ENCODE assay signal across 16 mouse cellular contexts in the genomic region with DNA sequence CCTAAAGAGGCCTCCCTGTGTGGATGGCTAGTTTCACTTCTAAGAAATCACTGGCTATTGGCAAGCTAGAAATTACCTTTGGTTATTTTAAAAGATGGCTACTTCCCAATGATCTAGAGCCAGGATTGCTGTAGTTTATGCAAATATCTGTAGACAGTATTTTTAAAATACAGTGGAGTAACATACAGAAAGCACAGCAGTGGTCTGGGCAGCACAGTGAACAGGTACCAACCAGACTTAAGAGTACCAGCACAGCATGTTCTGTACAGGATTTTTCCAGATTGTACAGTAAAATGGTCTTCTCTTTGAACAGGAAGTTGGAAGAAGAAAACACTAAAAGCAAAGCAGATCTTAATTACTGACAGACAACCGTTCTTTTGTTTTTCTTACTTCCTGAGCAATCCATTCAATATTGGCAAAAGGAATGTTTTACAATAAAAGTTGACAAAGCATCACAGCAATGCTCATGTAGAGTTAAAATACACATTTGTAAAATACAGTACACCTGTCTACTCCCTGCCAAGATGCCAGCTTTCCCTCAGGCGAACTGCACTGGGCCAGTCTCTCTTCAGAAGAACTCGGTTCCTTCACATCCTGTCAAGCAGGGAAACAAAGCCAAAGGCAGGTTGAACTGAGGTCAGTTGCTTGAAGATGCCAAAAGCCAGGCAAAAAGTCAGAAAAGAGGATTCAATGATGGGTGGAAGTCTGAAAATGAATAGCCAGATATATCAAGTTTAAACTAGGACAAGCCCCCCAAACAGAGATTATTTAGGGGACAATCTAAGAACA.
DNase-seq lines count a peak whose midpoint lies in the region; ATAC-seq and TF ChIP-seq lines count a peak whose summit lies in the region.
"Had no signal": no experiment of that assay in that cellular context is flagged by ENCODE, and none has a peak within 500 bp of the region (broad histone marks: within the 10 kb centered on the region; RNA-seq: fewer than 3 reads in every experiment).

No protein-coding gene starts in this region.

- ATAC-seq in frontal cortex, adult (ENCODE audit: low TSS enrichment): peak; percentile 50
- peak; percentile 36; the same call in 1 of the 2 replicates for ATAC-seq in forebrain, postnatal 0 days
- ATAC-seq: intestine, embryonic 15.5 days; liver, embryonic 12.5 days; Patski had no signal

- DNase-seq in frontal cortex, postnatal 10 days (ENCODE audit: low spot score in 2 of 2): no peak
- no peak for DNase-seq in left cerebral cortex, adult 2 months (ENCODE audit: extremely low spot score in 1 of 2, low spot score in 2 of 2)
- no peak for DNase-seq in left cerebral cortex, adult 11 months (ENCODE audit: low spot score)
- DNase-seq in brain, adult 2 months (ENCODE audit: low read depth, low spot score): peak; percentile 24
- DNase-seq in forebrain, postnatal 0 days: no peak
- no peak for DNase-seq in right cerebral cortex, postnatal 25 days
- DNase-seq: heart, postnatal 4 days; lung, adult 2 months; thymus, postnatal 14 days had no signal

- intact Hi-C loops in left cerebral cortex, adult 2 months (cut with DNase I): loop anchor here (5.0 kb wide), 1 partner anchor 74 kb away; no protein-coding TSS in a partner anchor

- H3K27me3 ChIP-seq in forebrain, postnatal 0 days (ENCODE audit: insufficient read depth, low read length): no peaks in the 10 kb centered on the region
- H3K27me3 ChIP-seq: heart, embryonic 15.5 days; intestine, embryonic 15.5 days; limb, embryonic 12.5 days; liver, embryonic 12.5 days; Patski had no signal

- no peak overlapping the region for H3K4me3 ChIP-seq in left cerebral cortex, adult 2 months
- no peak overlapping the region for H3K4me3 ChIP-seq in forebrain, postnatal 0 days (ENCODE audit: low read depth, low read length)
- H3K4me3 ChIP-seq: heart, embryonic 15.5 days; intestine, embryonic 15.5 days; limb, embryonic 12.5 days; liver, embryonic 12.5 days had no signal

- peak overlapping the region; percentile 24 for H3K27ac ChIP-seq in left cerebral cortex, adult 2 months
- peak overlapping the region; percentile 54; the same call in 1 of the 2 replicates for H3K27ac ChIP-seq in forebrain, postnatal 0 days (ENCODE audit: low read depth, low read length)
- H3K27ac ChIP-seq: heart, embryonic 15.5 days; intestine, embryonic 15.5 days; limb, embryonic 12.5 days; liver, embryonic 12.5 days had no signal

- TF ChIP-seq CTCF in left cerebral cortex, adult 2 months (IDR thresholded peaks at IDR 0.05): no peak
- TF ChIP-seq CTCF in forebrain, postnatal 0 days (IDR thresholded peaks at IDR 0.05; ENCODE audit: low read depth): no peak

- WGBS in forebrain, postnatal 0 days: 35% methylated on average over 3 of the region's 3 CpGs

- peaks cover 9% of the 10 kb centered on the region; the same call in 1 of the 2 replicates for H3K4me1 ChIP-seq in forebrain, postnatal 0 days (ENCODE audit: insufficient read depth)
- H3K4me1 ChIP-seq: heart, embryonic 15.5 days; intestine, embryonic 15.5 days; liver, embryonic 12.5 days had no signal

- no peaks in the 10 kb centered on the region for H3K9me3 ChIP-seq in forebrain, postnatal 0 days (ENCODE audit: low read length)
- H3K9me3 ChIP-seq: heart, embryonic 15.5 days; intestine, embryonic 15.5 days; limb, embryonic 12.5 days; liver, embryonic 12.5 days; megakaryocyte, embryonic 14.5 days had no signal

- no peaks in the 10 kb centered on the region for H3K36me3 ChIP-seq in forebrain, postnatal 0 days (ENCODE audit: insufficient read depth)
- H3K36me3 ChIP-seq: heart, embryonic 15.5 days; intestine, embryonic 15.5 days; limb, embryonic 12.5 days; liver, embryonic 12.5 days had no signal

- H3K4me2 ChIP-seq in forebrain, postnatal 0 days (ENCODE audit: low read depth): peak overlapping the region; percentile 8; the same call in 1 of the 2 replicates
- H3K4me2 ChIP-seq: heart, embryonic 15.5 days; intestine, embryonic 15.5 days; limb, embryonic 12.5 days; liver, embryonic 12.5 days had no signal

- H3K9ac ChIP-seq in forebrain, postnatal 0 days: no peak overlapping the region
- H3K9ac ChIP-seq: heart, embryonic 15.5 days; intestine, embryonic 15.5 days; limb, embryonic 12.5 days; liver, embryonic 12.5 days had no signal
